ENCODE assay signal across 8 mouse cellular contexts in genomic region chr3:103967861-103968691, GRCm38 (mm10). TPM values are rescaled to one million over a fixed set of nuclear protein-coding genes. Genes with fewer than 3 reads are reported as not detected.
A peak's percentile ranks its signal among the peaks of the same experiment; 100 is the strongest.
DNase-seq lines count a peak whose midpoint lies in the region; ATAC-seq lines count a peak whose summit lies in the region.

Phtf1 (plus strand) TSS chr3:103968110.

- peak; percentile 95 for ATAC-seq in common myeloid progenitor, adult 5-6 weeks (replicated peaks; ENCODE audit: low read depth, poor library complexity, severe bottlenecking)
- peak; percentile 93 for ATAC-seq in megakaryocyte progenitor cell, adult 5-6 weeks (replicated peaks; ENCODE audit: poor library complexity)

- DNase-seq in ZHBTc4 (ENCODE audit: low read depth, low spot score), result peak; percentile 87
- DNase-seq in gastrocnemius, adult 8-10 months (ENCODE audit: low spot score in 2 of 2), result peak; percentile 63 to 70
- DNase-seq in induced T-regulatory cell, adult 2 months (ENCODE audit: low read depth), result peak; percentile 89
- peak; percentile 52 to 80 for DNase-seq in left cerebral cortex, adult 9 months (ENCODE audit: low spot score in 2 of 2)
- peak; percentile 81 for DNase-seq in right cerebral cortex, postnatal 14 days
- peak; percentile 82 to 83 for DNase-seq in urinary bladder, postnatal 36 days (ENCODE audit: low spot score in 2 of 2)

RNA-seq across cellular contexts. Expression of gene Phtf1, which starts in this region (rescaled TPM):
- 33.9 and 39.8 TPM in 2 replicates for total RNA-seq in common myeloid progenitor, adult 5-6 weeks (2017)
- 1 to 10 TPM; 3.2 to 3.7 (median 3.4) TPM for total RNA-seq in gastrocnemius, adult 8-10 months (2022)
- 18.8 and 20.3 TPM in 2 replicates for total RNA-seq in megakaryocyte progenitor cell, adult 5-6 weeks (2015)
- 27.3 and 32.7 TPM in 2 replicates for total RNA-seq in megakaryocyte progenitor cell, adult 5-6 weeks (2017)

Comparison
In these comparisons a context has a peak if more than half of its experiments do, and no peak if none do; other contexts are left out.
1. Peak in every context shown above with its lines: DNase-seq and ATAC-seq.